Mouse (Mus musculus) limb, embryonic 11.5 days (tissue): Measurements from ENCODE around the gene Ccdc88c. TPM values are rescaled to one million over a fixed set of nuclear protein-coding genes. Genes with fewer than 3 reads are reported as not detected.

Experiments
- ATAC-seq: fragments of 200-750 bp; cut with Nextera tagmentation; 2 replicates; pipeline ENCODE4 v1.8.0; 2017; ENCODE audit warnings: low read depth; ENCODE audit not compliant: insufficient number of reproducible peaks, low FRiP score, low TSS enrichment
- DNase-seq: peaks from one replicate; pipeline ENCODE4 v3.0.0-alpha.2; 2015; ENCODE audit warnings: low spot score
- H3K27ac ChIP-seq: fragments of 300-500 bp; sonication (generic); replicated peaks from 2 replicates; pipeline ENCODE4 v1.5.1; 2014; ENCODE audit warnings: low read depth, mild to moderate bottlenecking, low read length
- H3K27me3 ChIP-seq: fragments of 300-500 bp; sonication (generic); 2 replicates; pipeline ENCODE4 v1.6.1; 2014; ENCODE audit warnings: mild to moderate bottlenecking, low read length, mixed read lengths; ENCODE audit not compliant: control insufficient read depth, insufficient read depth
- H3K36me3 ChIP-seq: fragments of 300-500 bp; sonication (generic); 2 replicates; pipeline ENCODE4 v1.6.1; 2014; ENCODE audit warnings: mild to moderate bottlenecking, low read length, moderate library complexity, mixed read lengths; ENCODE audit not compliant: control insufficient read depth, insufficient read depth
- H3K4me1 ChIP-seq: fragments of 300-500 bp; sonication (generic); 2 replicates; pipeline ENCODE4 v1.6.1; 2014; ENCODE audit warnings: low read length, mixed read lengths; ENCODE audit not compliant: control insufficient read depth, insufficient read depth
- H3K4me2 ChIP-seq: fragments of 300-500 bp; sonication (generic); 2 replicates; pipeline ENCODE4 v1.6.1; 2014; ENCODE audit warnings: low read depth, mild to moderate bottlenecking, moderate library complexity; ENCODE audit not compliant: severe bottlenecking
- H3K4me3 ChIP-seq: fragments of 300-500 bp; sonication (generic); 2 replicates; pipeline ENCODE4 v1.5.1; 2014; ENCODE audit warnings: low read depth, low read length
- H3K9ac ChIP-seq: fragments of 300-500 bp; sonication (generic); 2 replicates; pipeline ENCODE4 v1.6.1; 2014; ENCODE audit warnings: mild to moderate bottlenecking, low read length
- H3K9me3 ChIP-seq: fragments of 300-500 bp; sonication (generic); 2 replicates; pipeline ENCODE4 v1.6.1; 2016; ENCODE audit warnings: low read length; ENCODE audit not compliant: control insufficient read depth
- WGBS: fragments of 180-500 bp; shearing (Covaris S2); extraction: QIAGEN DNeasy Blood & Tissue Kit; methylation state at CpG from one replicate; pipeline ENCODE4 v1.1.7; 2014; 5-methylcytosine and 5-hydroxymethylcytosine counted together
- polyA plus RNA-seq: library from polyadenylated mRNA; unstranded; fragments of >200 nt; fragmentation: Nextera tagmentation; extraction: Ambion mirVana; gene quantifications from 2 replicates; pipeline ENCODE4 v1.2.1, GENCODE M21; 2014

Gene Ccdc88c
- polyA plus RNA-seq, 1 experiment from 2014 or later, result 3.2 TPM

DNA sequence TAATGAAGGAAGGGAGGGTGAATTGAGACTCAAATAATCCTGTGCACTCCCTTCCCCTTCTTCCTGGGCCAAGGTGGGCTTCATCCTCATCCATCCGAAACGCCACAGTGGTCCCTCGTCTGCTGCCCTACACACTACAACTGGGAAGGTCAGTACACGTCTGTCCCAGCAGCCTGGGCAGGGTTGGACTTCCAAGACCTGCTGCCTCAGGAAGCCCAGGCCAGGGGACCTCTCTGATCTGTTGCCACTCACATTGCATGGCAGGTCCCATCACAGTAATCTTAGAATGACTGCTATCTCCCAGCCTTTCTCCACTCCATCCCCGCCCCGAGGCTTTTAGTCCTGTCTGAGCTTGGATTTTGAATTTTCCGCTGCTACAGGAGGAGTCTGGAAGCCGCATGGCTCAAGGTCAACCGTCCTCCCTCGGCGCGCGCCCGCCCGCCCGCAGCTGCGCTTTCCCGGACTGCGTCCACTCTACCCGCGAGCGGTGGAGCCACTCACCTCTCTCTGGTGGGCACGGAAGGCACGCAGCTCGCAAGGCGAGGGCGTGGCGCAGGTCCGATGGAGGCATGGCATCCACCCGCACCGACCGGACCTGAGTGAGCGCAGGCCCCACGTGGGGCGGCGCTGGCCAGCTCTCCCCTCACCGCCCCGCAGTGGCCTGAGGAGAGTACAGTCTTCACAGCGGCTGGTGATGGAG is 121.1 kb downstream of the Ccdc88c start, which contains the start of gene Gpr68:
Gene Gpr68 (minus strand): TSS at position 601 of the 700 bp plus-strand sequence.
- Histone ChIP-seq H3K27me3 (peaks cover 9% of the 10 kb centered on the region; the same call in 1 of the 2 replicates), H3K4me2 (peak within 1 kb of the TSS; percentile 88), H3K4me1 (no peaks in the 10 kb centered on the region), H3K9ac (peak within 1 kb of the TSS; percentile 47), H3K9me3 (no peaks in the 10 kb centered on the region), H3K4me3 (peak within 1 kb of the TSS; percentile 40), H3K27ac (no peak within 1 kb of the TSS), H3K36me3 (no peaks in the 10 kb centered on the region; the same call in 1 of the 2 replicates)
- DNase-seq, result peak; percentile 51
- 4% methylated on average over 38 of the region's 39 CpGs for WGBS
- ATAC-seq, result 0 out of 2 replicates have a peak, but pooled peaks have one; percentile 31

DNA sequence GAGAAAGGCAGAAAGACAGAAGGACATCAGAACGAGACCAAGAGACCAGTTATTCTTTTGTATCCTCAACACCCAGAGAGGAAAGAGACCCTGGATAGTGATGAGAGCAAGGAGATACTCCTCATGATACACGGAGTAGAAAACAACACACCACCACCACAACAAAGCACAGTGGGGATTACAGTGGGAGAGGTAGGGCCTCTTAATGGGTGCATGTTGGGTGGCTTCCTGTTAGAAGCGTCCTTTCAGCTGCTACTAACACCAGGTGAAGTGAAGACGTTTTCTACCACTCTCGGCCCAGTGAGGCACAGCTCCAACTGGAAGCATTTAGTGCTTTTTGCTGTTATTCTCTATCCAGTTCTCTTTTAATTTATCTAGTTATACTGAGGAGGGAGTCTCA is 122.0 kb downstream of the Ccdc88c start:
- no peaks in the 10 kb centered on the region; the same call in 1 of the 2 replicates for H3K36me3 ChIP-seq

DNA sequence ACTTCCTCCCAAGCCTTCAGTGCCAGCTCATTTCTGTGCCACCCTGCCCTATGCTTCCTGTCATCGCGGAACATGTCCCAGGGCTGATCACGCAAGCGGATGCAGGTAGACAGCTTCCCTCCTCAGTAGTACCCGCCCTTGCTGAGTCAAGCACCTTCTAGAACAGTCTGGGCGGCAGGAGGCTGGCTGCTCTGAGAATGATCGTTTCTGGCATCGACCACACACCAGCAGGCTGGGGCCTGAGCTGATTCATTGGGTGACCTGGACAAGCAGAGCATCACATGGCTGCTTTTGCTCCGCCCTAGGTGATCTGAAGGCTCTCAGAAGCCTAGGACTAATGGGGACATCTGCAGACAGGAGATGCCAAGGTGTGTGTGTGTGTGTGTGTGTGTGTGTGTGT is 125.1 kb downstream of the Ccdc88c start:
- Histone ChIP-seq H3K4me2 (no peak overlapping the region), H3K27ac (no peak overlapping the region), H3K4me3 (no peak overlapping the region), H3K36me3 (no peaks in the 10 kb centered on the region; the same call in 1 of the 2 replicates), H3K27me3 (peaks cover 29% of the 10 kb centered on the region), H3K4me1 (peaks cover 8% of the 10 kb centered on the region), H3K9ac (no peak overlapping the region), H3K9me3 (no peaks in the 10 kb centered on the region)
- no peak for DNase-seq
- no peak for ATAC-seq
- WGBS, result 83% methylated on average over 9 of the region's 9 CpGs

More for the DNA sequence above, 122.0 kb downstream of the Ccdc88c start:
- no peak overlapping the region for H3K27ac ChIP-seq
- H3K9ac ChIP-seq, result no peak overlapping the region
- H3K4me2 ChIP-seq, result no peak overlapping the region
- ATAC-seq (no peak), DNase-seq (no peak)
- H3K4me3 ChIP-seq, result no peak overlapping the region
- WGBS, result 79% methylated on average over 5 of the region's 5 CpGs
- H3K4me1 ChIP-seq, result no peaks in the 10 kb centered on the region
- peaks cover 11% of the 10 kb centered on the region; the same call in 1 of the 2 replicates for H3K27me3 ChIP-seq
- H3K9me3 ChIP-seq, result no peaks in the 10 kb centered on the region

DNA sequence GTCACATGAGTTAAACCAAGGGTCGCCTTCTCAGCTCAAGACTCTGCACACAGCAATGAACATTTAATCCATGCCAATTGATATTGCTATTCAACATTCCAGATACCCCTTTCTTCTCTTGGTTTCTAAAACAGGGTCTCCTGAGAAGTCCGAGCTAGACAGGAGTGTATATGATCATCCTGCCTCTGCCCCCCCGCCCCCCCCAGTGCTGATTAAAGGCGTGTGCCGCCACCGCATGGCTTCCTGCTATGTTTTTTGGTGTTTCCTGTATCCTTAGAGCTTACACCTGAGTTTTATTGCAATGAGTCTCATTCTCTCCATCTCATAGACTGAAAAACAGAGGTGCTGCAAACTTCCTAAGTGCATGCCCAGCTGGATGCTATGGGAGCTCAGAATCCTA is 127.5 kb downstream of the Ccdc88c start:
- 81% methylated on average over 6 of the region's 6 CpGs for WGBS

DNA sequence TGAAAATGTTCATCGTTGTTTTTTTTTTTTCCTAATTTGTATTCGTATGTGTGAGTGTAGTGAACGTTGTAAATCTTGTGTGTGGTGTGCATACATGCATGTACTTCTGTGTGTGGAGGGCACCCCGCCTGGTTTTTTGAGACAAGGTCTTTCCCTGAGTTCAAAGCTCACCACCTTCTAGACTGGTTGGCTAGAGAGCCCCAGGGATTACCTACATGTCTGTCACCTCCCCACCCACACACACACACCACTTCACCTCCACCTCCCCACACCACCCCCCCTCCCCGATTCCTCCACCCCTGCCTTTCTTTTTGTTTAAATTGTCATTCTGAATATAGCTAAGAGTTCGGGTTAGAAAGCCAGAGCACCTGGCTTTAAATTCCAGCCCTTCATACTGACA is 128.0 kb downstream of the Ccdc88c start:
- Histone ChIP-seq H3K4me2 (no peak overlapping the region), H3K4me3 (no peak overlapping the region), H3K9me3 (no peaks in the 10 kb centered on the region), H3K36me3 (no peaks in the 10 kb centered on the region; the same call in 1 of the 2 replicates), H3K27me3 (peaks cover 44% of the 10 kb centered on the region), H3K4me1 (peaks cover 12% of the 10 kb centered on the region), H3K9ac (no peak overlapping the region), H3K27ac (no peak overlapping the region)
- ATAC-seq (no peak), DNase-seq (no peak)
- WGBS, result 77% methylated on average over 6 of the region's 6 CpGs

More for the DNA sequence above, 127.5 kb downstream of the Ccdc88c start:
- Histone ChIP-seq H3K9me3 (no peaks in the 10 kb centered on the region), H3K4me1 (peaks cover 12% of the 10 kb centered on the region), H3K27me3 (peaks cover 43% of the 10 kb centered on the region), H3K27ac (no peak overlapping the region), H3K36me3 (no peaks in the 10 kb centered on the region; the same call in 1 of the 2 replicates), H3K4me2 (no peak overlapping the region), H3K9ac (no peak overlapping the region), H3K4me3 (no peak overlapping the region)
- no peak for DNase-seq
- no peak for ATAC-seq

DNA sequence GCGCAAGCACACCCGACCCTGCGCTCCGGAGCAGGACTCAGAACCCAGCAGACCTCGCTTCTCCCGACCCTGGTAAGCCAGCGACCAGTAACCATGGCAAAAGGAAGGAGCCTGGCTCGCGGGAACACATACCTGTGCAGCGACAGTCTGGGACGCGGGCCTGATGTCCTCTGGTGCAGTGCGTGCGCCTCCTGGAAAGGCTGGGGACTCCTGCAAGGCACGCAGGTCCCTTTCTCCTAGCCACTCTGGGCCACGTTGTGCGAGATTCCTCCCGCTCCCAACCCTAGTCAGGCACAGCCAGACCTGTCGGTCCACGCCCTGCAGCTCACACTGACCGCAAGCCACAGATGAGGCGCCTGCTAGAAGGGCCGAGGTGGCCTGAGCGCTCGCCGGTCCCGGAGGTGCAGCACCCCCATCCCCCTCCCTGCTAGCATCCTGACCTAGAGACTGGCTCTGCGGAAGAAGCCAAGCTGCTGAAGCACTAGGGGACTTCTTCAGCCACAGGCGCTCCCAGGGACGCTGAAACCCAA is 129.7 kb downstream of the Ccdc88c start:
- H3K27ac ChIP-seq, result no peak overlapping the region
- H3K4me2 ChIP-seq, result peak overlapping the region; percentile 56
- H3K4me3 ChIP-seq, result peak overlapping the region; percentile 27
- H3K27me3 ChIP-seq, result peaks cover 44% of the 10 kb centered on the region
- DNase-seq (peak; percentile 50), ATAC-seq (0 out of 2 replicates have a peak, but pooled peaks have one; percentile 19)
- H3K4me1 ChIP-seq, result peaks cover 12% of the 10 kb centered on the region
- WGBS, result under 1% methylated on average over 30 of the region's 30 CpGs
- no peaks in the 10 kb centered on the region; the same call in 1 of the 2 replicates for H3K36me3 ChIP-seq
- H3K9ac ChIP-seq, result no peak overlapping the region
- no peaks in the 10 kb centered on the region for H3K9me3 ChIP-seq

DNA sequence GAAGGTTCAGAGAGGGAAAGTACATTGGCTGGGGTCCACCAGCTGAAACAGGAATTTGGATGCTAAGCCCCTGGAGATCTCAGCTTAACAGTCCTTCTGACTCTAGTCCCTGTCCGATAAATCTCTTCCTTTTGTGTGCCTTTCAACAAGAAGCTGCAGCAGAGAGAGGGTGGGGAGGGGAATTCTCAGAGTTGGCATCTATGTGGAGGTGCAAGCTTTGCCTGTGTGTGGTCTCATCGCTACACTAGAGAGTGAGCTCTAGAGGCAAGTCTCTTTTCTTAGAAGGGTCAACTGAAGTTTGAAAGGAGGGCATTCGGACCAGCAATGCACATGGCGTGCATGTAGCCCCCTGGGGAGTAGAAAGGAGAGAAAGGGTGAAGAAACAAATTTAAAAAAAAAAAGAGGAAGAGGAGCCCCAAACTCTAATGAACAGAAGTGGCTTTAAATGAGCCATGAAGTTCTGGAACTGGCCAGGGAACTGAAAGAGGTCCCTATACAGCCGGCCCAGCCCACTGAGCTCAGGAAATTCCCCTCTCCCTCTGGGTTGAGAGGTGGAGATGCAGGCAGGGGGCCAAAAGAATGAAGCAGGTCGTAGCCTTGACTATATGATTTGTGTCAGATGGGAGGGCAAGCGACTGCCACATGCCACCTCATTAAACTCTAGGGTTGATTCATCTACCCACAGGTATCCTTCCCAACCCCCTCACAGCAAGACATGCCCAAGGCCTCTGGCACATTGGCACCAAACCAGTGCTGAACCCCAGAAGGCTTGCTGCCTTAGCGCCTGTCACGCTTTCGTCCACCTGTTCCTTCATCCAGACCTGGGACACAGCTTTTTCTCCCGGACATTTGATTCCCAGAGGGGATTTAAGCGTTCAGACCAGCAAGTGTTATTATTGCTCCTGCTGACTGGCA is 130.9 kb downstream of the Ccdc88c start:
- ATAC-seq, result no peak
- no peak overlapping the region for H3K27ac ChIP-seq
- DNase-seq, result no peak

DNA sequence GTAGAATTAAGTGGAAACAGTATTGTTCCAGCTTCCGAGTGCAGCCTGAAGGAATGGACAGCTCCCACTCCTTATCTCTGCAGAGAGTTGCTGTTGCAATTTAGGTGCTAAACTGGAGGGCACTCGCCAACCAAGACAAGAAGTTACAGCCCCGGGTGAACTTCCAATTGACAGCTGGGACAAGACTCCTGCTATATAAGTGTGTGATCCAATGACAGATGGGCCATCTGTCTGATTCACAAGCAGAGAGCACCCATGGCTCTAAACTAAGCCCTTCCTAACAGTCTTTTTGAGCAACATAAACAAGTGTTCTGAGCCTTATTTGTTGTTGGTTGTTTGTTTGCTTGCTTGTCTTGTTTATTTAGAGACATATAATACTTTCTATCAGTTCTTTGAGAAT is 132.2 kb downstream of the Ccdc88c start:
- Histone ChIP-seq H3K27ac (no peak overlapping the region), H3K4me2 (no peak overlapping the region), H3K36me3 (no peaks in the 10 kb centered on the region), H3K4me3 (no peak overlapping the region), H3K9me3 (no peaks in the 10 kb centered on the region), H3K9ac (no peak overlapping the region), H3K4me1 (peaks cover 12% of the 10 kb centered on the region), H3K27me3 (peaks cover 41% of the 10 kb centered on the region)
- ATAC-seq (no peak), DNase-seq (no peak)
- 24% methylated on average over 3 of the region's 3 CpGs for WGBS

More for the DNA sequence above, 130.9 kb downstream of the Ccdc88c start:
- Histone ChIP-seq H3K36me3 (no peaks in the 10 kb centered on the region), H3K4me1 (peaks cover 12% of the 10 kb centered on the region), H3K9ac (no peak overlapping the region), H3K4me2 (no peak overlapping the region), H3K27me3 (peaks cover 44% of the 10 kb centered on the region), H3K4me3 (no peak overlapping the region), H3K9me3 (no peaks in the 10 kb centered on the region)
- WGBS, result 33% methylated on average over 12 of the region's 12 CpGs
